Mouse (Mus musculus) Patski (cell line): ENCODE measurements at regions not wholly inside any gene's neighbourhood (a gene's known extent, or its start where the extent isn't known, plus 50 kb on each side); places are given as distances from the start of the nearest gene placed in this dataset.

Experiments used
- ATAC-seq: fragments of 100-300 bp; one replicate; pipeline ENCODE4 v1.8.0; 2021
- CTCF ChIA-PET: fragments of 350-600 bp; sonication (Branson Sonifier 250); formaldehyde crosslinking; loops from one replicate; lab custom pipeline; 2022; ENCODE audit warnings: inconsistent platforms; lab: Charles Lee
- POLR2A ChIA-PET: fragments of 350-600 bp; sonication (Branson Sonifier 250); formaldehyde crosslinking; loops from one replicate; lab custom pipeline; 2022; ENCODE audit warnings: antibody characterized with exemption, inconsistent platforms; lab: Charles Lee
- DNase-seq: peaks from one replicate; pipeline ENCODE4 v3.0.0-alpha.2; 2011; ENCODE audit warnings: low read depth, low spot score
- H3K27me3 ChIP-seq: fragments of 371-371 bp; one replicate; pipeline ENCODE4 v1.5.1; 2021
- CTCF ChIP-seq: fragments of 100-300 bp; IDR thresholded peaks from one replicate; pipeline ENCODE4 v1.5.1; 2021
- in situ Hi-C: fragments of 300-500 bp; cut with MboI; formaldehyde crosslinking; loops from 3 replicates; pipeline ENCODE4 v1.11.1; 2018; ENCODE audit warnings: low pct_unique_long_range_greater_than_20kb, mixed read lengths

DNA sequence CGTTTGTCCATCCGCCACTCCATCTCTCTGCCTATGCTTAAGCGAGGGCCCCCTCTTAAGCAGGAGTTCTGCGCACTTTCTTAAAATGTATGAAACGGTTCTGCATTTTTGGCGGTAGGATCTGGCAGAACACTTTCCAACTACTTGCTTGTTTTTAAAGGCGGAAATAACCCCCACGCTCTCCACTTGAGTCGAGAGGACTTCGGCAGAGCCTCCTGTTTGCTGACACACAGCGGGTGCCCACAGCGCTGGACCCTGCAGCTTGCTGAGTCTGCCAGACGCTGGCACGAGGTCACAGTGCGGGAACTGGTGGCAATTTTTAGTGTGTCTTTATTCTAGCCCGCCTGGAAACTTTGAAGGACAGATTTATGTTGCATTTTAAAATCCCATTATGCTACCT is 299.5 kb upstream of the Tbx3 start:
- in situ Hi-C loops, result no loop called here
- H3K27me3 ChIP-seq, result peaks cover 3% of the 10 kb centered on the region
- DNase-seq (no peak), ATAC-seq (no peak)
- no peak for TF ChIP-seq CTCF
- ChIA-PET CTCF (no interaction called here), POLR2A (no interaction called here)

GRCm38 (mm10) chr5:119373774-119374700 is 296.4 kb upstream of the Tbx3 start:
- no peak for DNase-seq
- no peak for ATAC-seq
- in situ Hi-C loops, result no loop called here
- no peak for TF ChIP-seq CTCF
- H3K27me3 ChIP-seq, result peaks cover 3% of the 10 kb centered on the region
- ChIA-PET CTCF (no interaction called here), POLR2A (no interaction called here)

DNA sequence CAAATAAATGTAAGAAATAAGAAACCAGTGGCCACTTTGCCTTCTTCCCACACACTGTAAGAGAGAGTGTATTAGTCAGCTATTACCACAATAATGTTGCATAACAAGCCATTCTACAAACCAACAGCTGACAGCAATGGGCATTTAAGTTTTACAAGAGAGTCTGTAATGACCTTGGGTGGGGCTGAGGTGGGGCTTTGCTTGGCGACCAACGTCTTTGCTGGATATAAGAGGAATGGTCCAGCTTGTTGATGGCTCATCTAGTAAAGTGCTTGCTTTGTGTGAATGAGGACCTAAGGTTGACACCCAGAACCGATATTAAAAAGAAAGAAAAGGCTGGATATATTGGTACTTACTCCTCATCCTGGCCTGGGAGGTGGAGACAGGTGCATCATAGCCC is 295.6 kb upstream of the Tbx3 start:
- in situ Hi-C loops, result no loop called here
- TF ChIP-seq CTCF, result no peak
- DNase-seq (no peak), ATAC-seq (no peak)
- CTCF ChIA-PET, result no interaction called here
- POLR2A ChIA-PET, result no interaction called here
- peaks cover 3% of the 10 kb centered on the region for H3K27me3 ChIP-seq

DNA sequence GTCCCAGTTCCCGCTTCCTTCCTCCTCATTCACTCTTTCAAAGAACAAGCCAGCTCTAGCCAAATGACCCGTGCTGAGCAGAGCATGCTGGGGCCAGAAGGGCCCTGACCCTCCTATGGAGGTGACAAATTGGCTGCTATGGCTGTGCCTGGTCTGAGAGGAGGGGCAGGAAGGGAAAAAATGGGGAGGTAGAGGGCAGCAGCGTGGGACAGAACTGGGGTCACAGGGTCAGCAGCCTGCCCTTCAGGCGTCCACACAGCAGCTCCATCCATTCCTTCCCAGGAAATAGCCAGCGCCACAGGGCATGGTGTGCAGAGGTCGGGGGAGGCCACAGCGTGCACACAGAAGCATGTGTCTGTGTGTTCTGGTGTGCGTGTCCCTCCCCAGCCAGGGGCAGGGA is 292.2 kb upstream of the Tbx3 start:
- in situ Hi-C loops, result no loop called here
- CTCF ChIA-PET, result no interaction called here
- no peak for DNase-seq
- POLR2A ChIA-PET, result no interaction called here
- H3K27me3 ChIP-seq, result no peaks in the 10 kb centered on the region
- ATAC-seq, result no peak
- no peak for TF ChIP-seq CTCF

DNA sequence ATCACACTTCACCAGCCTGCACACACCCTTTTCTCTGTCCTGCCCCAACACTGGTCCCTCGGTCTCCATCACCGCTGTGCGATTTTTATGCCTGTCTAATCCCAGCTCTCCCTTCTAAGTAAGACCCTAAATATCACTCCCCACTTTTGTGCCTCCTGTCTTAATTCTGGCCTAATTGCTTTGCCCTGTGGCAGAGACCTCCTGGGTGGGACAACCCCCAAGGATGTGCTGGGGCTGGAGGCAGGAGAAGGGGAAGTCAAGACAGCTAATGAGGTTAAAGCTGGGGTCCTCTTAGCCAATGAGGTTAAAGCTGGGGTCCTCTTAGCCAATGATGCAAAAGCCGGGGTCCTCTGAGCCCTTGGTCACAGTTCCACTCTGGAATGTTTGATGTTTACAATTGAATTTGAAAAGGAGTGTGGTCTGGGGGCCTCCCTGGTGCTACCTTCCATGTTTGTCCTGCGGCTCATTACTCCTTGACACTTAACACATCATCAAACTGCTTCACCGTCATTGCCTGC is 290.5 kb upstream of the Tbx3 start:
- in situ Hi-C loops, result no loop called here
- ATAC-seq (no peak), DNase-seq (no peak)
- no peaks in the 10 kb centered on the region for H3K27me3 ChIP-seq
- POLR2A ChIA-PET, result no interaction called here
- CTCF ChIA-PET, result no interaction called here
- TF ChIP-seq CTCF, result no peak

DNA sequence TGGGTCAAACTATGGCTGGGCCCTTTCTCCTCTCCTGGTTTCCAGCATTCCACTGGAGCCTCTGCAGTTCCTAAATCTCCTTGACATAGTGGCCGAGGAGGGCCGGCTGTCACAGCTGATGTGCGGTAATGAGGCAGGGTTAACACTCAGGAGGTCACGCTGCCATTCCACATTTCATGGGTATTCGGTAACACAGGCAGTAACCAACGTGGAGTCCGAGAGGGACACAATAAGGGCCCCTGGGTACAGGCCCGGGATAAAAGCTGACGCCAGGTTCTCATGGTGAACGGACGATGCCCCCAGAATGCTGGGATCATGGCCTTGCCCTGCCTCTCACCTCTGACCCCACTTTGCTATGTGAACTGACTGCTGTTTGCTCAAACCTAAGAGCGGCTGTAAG is 289.0 kb upstream of the Tbx3 start:
- in situ Hi-C loops, result no loop called here
- CTCF ChIA-PET, result no interaction called here
- DNase-seq, result no peak
- no peak for ATAC-seq
- H3K27me3 ChIP-seq, result no peaks in the 10 kb centered on the region
- TF ChIP-seq CTCF, result no peak
- POLR2A ChIA-PET, result no interaction called here

- ChIA-PET POLR2A (no interaction called here), CTCF (no interaction called here)
- ATAC-seq, result no peak
- DNase-seq, result no peak
- no peak for TF ChIP-seq CTCF
- no peaks in the 10 kb centered on the region for H3K27me3 ChIP-seq
- in situ Hi-C loops, result no loop called here
These were observed 285.0 kb upstream of the Tbx3 start for GRCm38 (mm10) chr5:119385506-119385905.

DNA sequence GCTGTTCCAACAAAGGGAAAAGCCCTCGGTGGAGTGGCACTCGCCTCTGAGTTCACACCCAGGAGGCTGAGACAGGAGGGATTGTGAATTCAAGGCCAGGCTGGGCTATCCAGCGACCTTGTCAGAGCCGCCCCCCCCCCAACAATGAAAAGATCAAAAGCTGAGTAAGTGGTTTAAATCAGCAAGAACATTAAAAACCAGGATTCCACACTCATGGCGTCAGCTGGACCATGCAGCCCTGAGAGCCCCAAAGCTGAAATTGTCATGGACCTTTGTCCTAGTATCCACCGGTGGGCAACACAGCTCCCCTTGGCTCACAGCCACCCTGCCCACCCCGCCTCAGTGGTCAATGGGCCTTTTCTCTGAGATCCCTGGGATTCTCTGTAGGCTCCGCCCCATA is 283.6 kb upstream of the Tbx3 start:
- ATAC-seq, result no peak
- POLR2A ChIA-PET, result interaction anchor here (0.6 kb wide), 2 partner anchors 78 to 349 kb away, joined by 3 to 5 read pairs; no protein-coding TSS in a partner anchor
- no peaks in the 10 kb centered on the region for H3K27me3 ChIP-seq
- CTCF ChIA-PET, result no interaction called here
- no peak for TF ChIP-seq CTCF
- no peak for DNase-seq
- in situ Hi-C loops, result no loop called here

DNA sequence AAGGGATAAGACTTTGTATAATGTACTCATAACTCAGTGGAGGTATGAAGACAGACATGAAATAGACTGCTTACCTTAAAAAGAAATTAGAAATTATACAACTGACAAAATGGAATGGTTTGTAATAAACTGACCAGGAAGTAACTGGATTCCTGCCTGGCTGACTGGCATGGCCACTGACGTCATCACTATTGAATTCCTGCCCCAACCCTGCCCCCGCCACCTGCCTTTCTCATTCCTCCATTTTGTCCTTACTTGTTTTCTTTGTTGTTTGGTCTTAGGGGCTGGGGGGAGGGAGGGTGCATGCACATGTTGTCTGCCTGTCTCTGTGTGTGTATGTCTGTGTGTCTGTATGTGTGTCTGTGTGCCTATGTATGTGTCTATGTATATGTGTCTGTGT is 283.2 kb upstream of the Tbx3 start:
- POLR2A ChIA-PET, result interaction anchor here (0.6 kb wide), 1 partner anchor 79 kb away, joined by 5 read pairs; no protein-coding TSS in a partner anchor
- CTCF ChIA-PET, result no interaction called here
- in situ Hi-C loops, result no loop called here
- DNase-seq (no peak), ATAC-seq (no peak)
- no peaks in the 10 kb centered on the region for H3K27me3 ChIP-seq
- no peak for TF ChIP-seq CTCF

GRCm38 (mm10) chr5:119388841-119389240 is 281.6 kb upstream of the Tbx3 start:
- ATAC-seq (no peak), DNase-seq (no peak)
- no peak for TF ChIP-seq CTCF
- H3K27me3 ChIP-seq, result no peaks in the 10 kb centered on the region
- ChIA-PET POLR2A (no interaction called here), CTCF (no interaction called here)
- in situ Hi-C loops, result no loop called here

DNA sequence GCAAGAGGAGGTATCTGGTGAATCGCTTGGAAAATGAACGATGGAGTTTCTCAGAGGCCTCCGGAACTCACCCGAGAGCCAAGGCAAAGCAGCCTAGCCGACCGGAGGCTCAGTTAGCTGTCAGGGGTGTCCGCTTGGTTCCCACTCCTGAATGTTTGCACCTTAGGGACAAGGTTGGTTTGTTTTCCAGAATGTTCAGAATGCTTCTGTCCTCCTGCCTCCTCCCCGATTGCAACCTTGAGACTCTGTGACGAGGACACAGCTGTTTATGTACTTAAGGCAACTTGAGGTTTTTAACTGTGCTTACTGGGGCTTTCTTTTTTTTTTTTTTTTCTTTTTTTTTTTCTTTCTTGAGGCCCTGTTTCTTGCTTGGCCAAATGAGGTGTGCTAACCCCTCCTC is 281.1 kb upstream of the Tbx3 start:
- no peak for DNase-seq

More for the DNA sequence above, 281.1 kb upstream of the Tbx3 start:
- ChIA-PET POLR2A (no interaction called here), CTCF (no interaction called here)
- in situ Hi-C loops, result no loop called here
- no peak for TF ChIP-seq CTCF
- no peaks in the 10 kb centered on the region for H3K27me3 ChIP-seq
- ATAC-seq, result no peak
